Mouse (Mus musculus): ENCODE measurements around the gene Satb1. TPM values are rescaled to one million over a fixed set of nuclear protein-coding genes. Genes with fewer than 3 reads are reported as not detected.

Satb1 gene
- total RNA-seq, 2 experiments from 2014 or later: 168 to 200 TPM

- intact Hi-C loops (cut with DNase I): no loop called here
- DNase-seq: no peak
Measured at GRCm38 (mm10) chr17:51780036-51780435, 53.1 kb downstream of the Satb1 start.

GRCm38 (mm10) chr17:51778961-51779360, 54.1 kb downstream of the Satb1 start:
- DNase-seq: peak; percentile 24
- intact Hi-C loops (cut with DNase I): no loop called here

- intact Hi-C loops (cut with DNase I): no loop called here
Measured at GRCm38 (mm10) chr17:51777813-51778212, 55.3 kb downstream of the Satb1 start.

GRCm38 (mm10) chr17:51775070-51775881, 57.8 kb downstream of the Satb1 start:
- DNase-seq: no peak
- intact Hi-C loops (cut with DNase I): no loop called here

More at GRCm38 (mm10) chr17:51777813-51778212, 55.3 kb downstream of the Satb1 start:
- DNase-seq: peak; percentile 9

- intact Hi-C loops (cut with DNase I): no loop called here
- DNase-seq: no peak
Measured at GRCm38 (mm10) chr17:51763600-51763999, 69.5 kb downstream of the Satb1 start.

GRCm38 (mm10) chr17:51762503-51762902, 70.6 kb downstream of the Satb1 start:
- DNase-seq: no peak
- intact Hi-C loops (cut with DNase I): no loop called here

GRCm38 (mm10) chr17:51760997-51761655, 72.0 kb downstream of the Satb1 start:
- intact Hi-C loops (cut with DNase I): no loop called here

GRCm38 (mm10) chr17:51760251-51760887, 72.7 kb downstream of the Satb1 start:
- DNase-seq: peak; percentile 6
- intact Hi-C loops (cut with DNase I): no loop called here

More at GRCm38 (mm10) chr17:51760997-51761655, 72.0 kb downstream of the Satb1 start:
- peak; percentile 17 for DNase-seq

GRCm38 (mm10) chr17:51759509-51759908, 73.6 kb downstream of the Satb1 start:
- intact Hi-C loops (cut with DNase I): no loop called here

GRCm38 (mm10) chr17:51752142-51752541, 80.9 kb downstream of the Satb1 start:
- no peak for DNase-seq
- intact Hi-C loops (cut with DNase I): no loop called here

More at GRCm38 (mm10) chr17:51759509-51759908, 73.6 kb downstream of the Satb1 start:
- peak; percentile 5 for DNase-seq

- no peak for DNase-seq
- intact Hi-C loops (cut with DNase I): no loop called here
Measured at GRCm38 (mm10) chr17:51747204-51747603, 85.9 kb downstream of the Satb1 start.

- DNase-seq: no peak
- intact Hi-C loops (cut with DNase I): no loop called here
Measured at GRCm38 (mm10) chr17:51742502-51742901, 90.6 kb downstream of the Satb1 start.

- intact Hi-C loops (cut with DNase I): no loop called here
- DNase-seq: no peak
Measured at GRCm38 (mm10) chr17:51741126-51741525, 92.0 kb downstream of the Satb1 start.

- intact Hi-C loops (cut with DNase I): no loop called here
- no peak for DNase-seq
Measured at GRCm38 (mm10) chr17:51740246-51740645, 92.8 kb downstream of the Satb1 start.

GRCm38 (mm10) chr17:51724486-51724885, 108.6 kb downstream of the Satb1 start:
- DNase-seq: no peak
- intact Hi-C loops (cut with DNase I): no loop called here

- intact Hi-C loops (cut with DNase I): no loop called here
- no peak for DNase-seq
Measured at GRCm38 (mm10) chr17:51695711-51696110, 137.4 kb downstream of the Satb1 start.

GRCm38 (mm10) chr17:51695271-51695670, 137.8 kb downstream of the Satb1 start:
- no peak for DNase-seq
- intact Hi-C loops (cut with DNase I): no loop called here

- intact Hi-C loops (cut with DNase I): no loop called here
- DNase-seq: no peak
Measured at GRCm38 (mm10) chr17:51690526-51690925, 142.6 kb downstream of the Satb1 start.

GRCm38 (mm10) chr17:51687226-51687625, 145.9 kb downstream of the Satb1 start:
- no peak for DNase-seq
- intact Hi-C loops (cut with DNase I): no loop called here
